Mouse (Mus musculus): ENCODE results near the gene Rsph1. TPM values are rescaled to one million over a fixed set of nuclear protein-coding genes. Genes with fewer than 3 reads are reported as not detected.
"Not testable (repeated sequence)": the region's sequence is repeated elsewhere in the genome, so short reads cannot be mapped to it uniquely, and the experiment has no call there.

Gene Rsph1
- polyA plus RNA-seq, 1 experiment from 2014 or later = 1.8 TPM

- DNase-seq (ENCODE audit: low spot score) = no peak
- 44% methylated on average over 19 of the region's 19 CpGs for WGBS
Measured at GRCm38 (mm10) chr17:31281830-31282686, 4.9 kb upstream of the Rsph1 start.

GRCm38 (mm10) chr17:31280269-31280668 is 3.1 kb upstream of the Rsph1 start:
- Histone ChIP-seq H3K9me3 (no peaks in the 10 kb centered on the region), H3K4me1 (peaks cover 20% of the 10 kb centered on the region), H3K4me3 (no peak overlapping the region), H3K27me3 (ENCODE audit: insufficient read depth, poor library complexity, severe bottlenecking) (peaks cover 9% of the 10 kb centered on the region; the same call in 1 of the 2 replicates), H3K36me3 (no peaks in the 10 kb centered on the region), H3K27ac (no peak overlapping the region)
- no peak for DNase-seq (ENCODE audit: low spot score)
- 54% methylated on average over 6 of the region's 6 CpGs for WGBS

More at GRCm38 (mm10) chr17:31281830-31282686, 4.9 kb upstream of the Rsph1 start:
- Histone ChIP-seq H3K9me3 (no peaks in the 10 kb centered on the region), H3K4me3 (no peak overlapping the region), H3K27ac (no peak overlapping the region), H3K27me3 (ENCODE audit: insufficient read depth, poor library complexity, severe bottlenecking) (0 out of 2 replicates have a peak, but pooled peaks cover 3% of the 10 kb centered on the region), H3K4me1 (peaks cover 12% of the 10 kb centered on the region; the same call in 1 of the 2 replicates), H3K36me3 (no peaks in the 10 kb centered on the region)

- no peaks in the 10 kb centered on the region for H3K36me3 ChIP-seq
- no peaks in the 10 kb centered on the region for H3K9me3 ChIP-seq
- H3K27ac ChIP-seq = no peak overlapping the region
- peaks cover 20% of the 10 kb centered on the region for H3K4me1 ChIP-seq
- 68% methylated on average over 9 of the region's 9 CpGs for WGBS
- H3K27me3 ChIP-seq (ENCODE audit: insufficient read depth, poor library complexity, severe bottlenecking) = peaks cover 9% of the 10 kb centered on the region; the same call in 1 of the 2 replicates
- no peak for DNase-seq (ENCODE audit: low spot score)
- H3K4me3 ChIP-seq = no peak overlapping the region
Measured at GRCm38 (mm10) chr17:31279541-31279940, 2.4 kb upstream of the Rsph1 start.

GRCm38 (mm10) chr17:31277931-31278330 is 748 bp upstream of the Rsph1 start:
- DNase-seq (ENCODE audit: low spot score) = no peak
- Histone ChIP-seq H3K27ac (no peak overlapping the region), H3K4me3 (no peak overlapping the region), H3K27me3 (ENCODE audit: insufficient read depth, poor library complexity, severe bottlenecking) (peaks cover 9% of the 10 kb centered on the region; the same call in 1 of the 2 replicates), H3K9me3 (no peaks in the 10 kb centered on the region), H3K4me1 (peaks cover 20% of the 10 kb centered on the region), H3K36me3 (no peaks in the 10 kb centered on the region)
- WGBS = 62% methylated on average over 4 of the region's 4 CpGs

- DNase-seq (ENCODE audit: low spot score) = no peak
- Histone ChIP-seq H3K27me3 (ENCODE audit: insufficient read depth, poor library complexity, severe bottlenecking) (peaks cover 9% of the 10 kb centered on the region), H3K4me1 (peaks cover 20% of the 10 kb centered on the region), H3K4me3 (peak overlapping the region; percentile 59), H3K36me3 (no peaks in the 10 kb centered on the region), H3K9me3 (no peaks in the 10 kb centered on the region), H3K27ac (peak overlapping the region; percentile 63; the same call in 1 of the 2 replicates)
- 20% methylated on average over 9 of the region's 9 CpGs for WGBS
Measured at GRCm38 (mm10) chr17:31276207-31276921, 819 bp downstream of the Rsph1 start.

GRCm38 (mm10) chr17:31275181-31275580 is 2.0 kb downstream of the Rsph1 start:
- H3K27me3 ChIP-seq (ENCODE audit: insufficient read depth, poor library complexity, severe bottlenecking) = peaks cover 9% of the 10 kb centered on the region
- H3K9me3 ChIP-seq = no peaks in the 10 kb centered on the region
- no peak overlapping the region for H3K4me3 ChIP-seq
- no peak for DNase-seq (ENCODE audit: low spot score)
- WGBS = 65% methylated on average over 6 of the region's 6 CpGs
- H3K36me3 ChIP-seq = no peaks in the 10 kb centered on the region
- no peak overlapping the region for H3K27ac ChIP-seq
- H3K4me1 ChIP-seq = peaks cover 30% of the 10 kb centered on the region

GRCm38 (mm10) chr17:31273631-31274030 is 3.6 kb downstream of the Rsph1 start:
- no peak overlapping the region for H3K4me3 ChIP-seq
- no peak for DNase-seq (ENCODE audit: low spot score)
- peaks cover 27% of the 10 kb centered on the region for H3K4me1 ChIP-seq
- H3K36me3 ChIP-seq = no peaks in the 10 kb centered on the region
- H3K27me3 ChIP-seq (ENCODE audit: insufficient read depth, poor library complexity, severe bottlenecking) = peaks cover 6% of the 10 kb centered on the region
- 87% methylated on average over 8 of the region's 8 CpGs for WGBS
- no peak overlapping the region for H3K27ac ChIP-seq
- H3K9me3 ChIP-seq = no peaks in the 10 kb centered on the region

GRCm38 (mm10) chr17:31272416-31273165 is 4.6 kb downstream of the Rsph1 start:
- peaks cover 24% of the 10 kb centered on the region for H3K4me1 ChIP-seq
- H3K4me3 ChIP-seq = no peak overlapping the region
- no peak for DNase-seq (ENCODE audit: low spot score)
- 80% methylated on average over 9 of the region's 9 CpGs for WGBS
- no peaks in the 10 kb centered on the region for H3K9me3 ChIP-seq
- peaks cover 6% of the 10 kb centered on the region for H3K27me3 ChIP-seq (ENCODE audit: insufficient read depth, poor library complexity, severe bottlenecking)
- H3K27ac ChIP-seq = no peak overlapping the region
- no peaks in the 10 kb centered on the region for H3K36me3 ChIP-seq

- peaks cover 11% of the 10 kb centered on the region for H3K4me1 ChIP-seq
- 41% methylated on average over 6 of the region's 7 CpGs for WGBS
- no peak for DNase-seq (ENCODE audit: low spot score)
- H3K9me3 ChIP-seq = no peaks in the 10 kb centered on the region
- H3K27ac ChIP-seq = 0 out of 2 replicates have a peak overlapping the region, but pooled peaks have one; percentile 16
- peaks cover 3% of the 10 kb centered on the region for H3K27me3 ChIP-seq (ENCODE audit: insufficient read depth, poor library complexity, severe bottlenecking)
- no peak overlapping the region for H3K4me3 ChIP-seq
- no peaks in the 10 kb centered on the region for H3K36me3 ChIP-seq
Measured at GRCm38 (mm10) chr17:31271136-31271851, 5.9 kb downstream of the Rsph1 start.

- H3K4me1 ChIP-seq; H3K27me3 ChIP-seq (ENCODE audit: insufficient read depth, poor library complexity, severe bottlenecking); H3K9me3 ChIP-seq; H3K36me3 ChIP-seq; DNase-seq (ENCODE audit: low spot score); H3K4me3 ChIP-seq: not testable (repeated sequence)
- 78% methylated on average over 8 of the region's 8 CpGs for WGBS
- H3K27ac ChIP-seq = 0 out of 2 replicates have a peak overlapping the region, but pooled peaks have one; percentile 16
Measured at GRCm38 (mm10) chr17:31270736-31271135, 6.4 kb downstream of the Rsph1 start.

GRCm38 (mm10) chr17:31270246-31270645 is 6.9 kb downstream of the Rsph1 start:
- 59% methylated on average over 4 of the region's 4 CpGs for WGBS
- Histone ChIP-seq H3K36me3 (no peaks in the 10 kb centered on the region), H3K9me3 (no peaks in the 10 kb centered on the region)

GRCm38 (mm10) chr17:31269761-31270160 is 7.4 kb downstream of the Rsph1 start:
- no peaks in the 10 kb centered on the region for H3K36me3 ChIP-seq
- WGBS = 88% methylated on average over 2 of the region's 2 CpGs
- no peaks in the 10 kb centered on the region; the same call in 1 of the 2 replicates for H3K27me3 ChIP-seq (ENCODE audit: insufficient read depth, poor library complexity, severe bottlenecking)
- no peak for DNase-seq (ENCODE audit: low spot score)
- peaks cover 10% of the 10 kb centered on the region for H3K4me1 ChIP-seq
- no peaks in the 10 kb centered on the region for H3K9me3 ChIP-seq
- peak overlapping the region; percentile 47; the same call in 1 of the 2 replicates for H3K27ac ChIP-seq
- no peak overlapping the region for H3K4me3 ChIP-seq

More at GRCm38 (mm10) chr17:31270246-31270645, 6.9 kb downstream of the Rsph1 start:
- Histone ChIP-seq H3K4me3 (no peak overlapping the region), H3K27me3 (ENCODE audit: insufficient read depth, poor library complexity, severe bottlenecking) (no peaks in the 10 kb centered on the region; the same call in 1 of the 2 replicates), H3K27ac (peak overlapping the region; percentile 47; the same call in 1 of the 2 replicates), H3K4me1 (peaks cover 10% of the 10 kb centered on the region)
- no peak for DNase-seq (ENCODE audit: low spot score)

Data from heart, embryonic 10.5 days (tissue).